Mouse (Mus musculus) erythroblast, embryonic 14.5 days (primary cell): ENCODE data around the gene Rnf115.

ENCODE experiments used
- GATA1 ChIP-seq: IDR thresholded peaks from 2 replicates; pipeline ENCODE4 v1.6.1; 2012; ENCODE audit warnings: low read length, inconsistent platforms, mixed read lengths
- TAL1 ChIP-seq: IDR thresholded peaks from 3 replicates; pipeline ENCODE4 v1.6.1; 2012; ENCODE audit warnings: low read length, inconsistent platforms, mixed read lengths

GRCm38 (mm10) chr3:96828308-96828864 is 100.9 kb downstream of the Rnf115 start:
- TF ChIP-seq GATA1 (no peak), TAL1 (no peak)
